Mouse (Mus musculus): ENCODE results near the gene Exoc2.
A peak's percentile ranks its signal among the peaks of the same experiment; 100 is the strongest.

The Exoc2 gene

DNA sequence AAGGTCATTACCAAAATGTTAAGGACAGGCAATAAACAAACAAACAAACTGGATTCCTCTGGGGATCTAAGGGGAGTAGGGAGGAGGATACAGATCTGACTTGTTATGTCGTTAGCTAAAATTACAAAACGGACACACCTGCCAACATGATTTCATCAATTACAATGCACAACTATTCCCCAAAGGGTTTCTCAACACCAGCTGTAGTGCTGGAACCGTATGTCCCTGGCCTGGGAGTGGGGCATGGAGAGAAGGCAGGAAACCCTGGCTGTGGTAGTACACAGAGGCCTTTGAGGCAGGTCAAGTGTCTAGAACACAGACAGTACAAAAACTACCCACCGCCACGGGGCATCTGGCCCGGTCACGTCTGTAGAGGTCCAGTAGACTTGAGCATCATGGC is 164.7 kb downstream of the Exoc2 start:
- no peak for DNase-seq

DNA sequence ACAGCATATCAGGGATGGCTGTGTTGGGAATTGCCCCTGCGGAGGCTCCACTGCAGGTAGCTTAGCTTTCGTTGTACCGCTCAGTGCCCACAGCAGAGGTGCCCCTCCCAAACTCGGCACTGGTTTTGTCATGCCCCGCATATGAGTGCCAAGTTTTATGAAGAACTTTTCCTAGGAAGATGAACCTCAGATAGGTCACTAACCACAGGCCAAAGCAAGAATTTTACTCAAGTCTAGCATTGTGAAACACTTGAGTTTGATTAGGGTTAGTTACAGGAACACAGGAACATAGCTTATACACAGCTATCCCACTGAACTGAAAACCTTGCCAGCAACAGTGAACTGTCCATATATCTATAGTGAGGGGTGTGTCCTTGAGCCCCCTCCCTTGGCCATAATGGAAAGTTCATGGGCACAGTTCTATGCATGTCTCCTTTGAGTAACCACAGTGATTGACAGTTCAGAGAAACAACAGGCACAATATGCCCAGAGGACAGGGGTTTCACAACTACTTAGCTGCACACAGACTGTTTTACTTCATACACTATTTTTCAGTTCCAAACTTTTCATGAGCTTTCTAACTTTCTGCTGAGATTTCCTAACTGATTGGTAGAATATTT is 171.4 kb downstream of the Exoc2 start:
- no peak for DNase-seq

- DNase-seq: peak; percentile 69
These were observed 172.0 kb downstream of the Exoc2 start for GRCm38 (mm10) chr13:30801886-30802285.

DNA sequence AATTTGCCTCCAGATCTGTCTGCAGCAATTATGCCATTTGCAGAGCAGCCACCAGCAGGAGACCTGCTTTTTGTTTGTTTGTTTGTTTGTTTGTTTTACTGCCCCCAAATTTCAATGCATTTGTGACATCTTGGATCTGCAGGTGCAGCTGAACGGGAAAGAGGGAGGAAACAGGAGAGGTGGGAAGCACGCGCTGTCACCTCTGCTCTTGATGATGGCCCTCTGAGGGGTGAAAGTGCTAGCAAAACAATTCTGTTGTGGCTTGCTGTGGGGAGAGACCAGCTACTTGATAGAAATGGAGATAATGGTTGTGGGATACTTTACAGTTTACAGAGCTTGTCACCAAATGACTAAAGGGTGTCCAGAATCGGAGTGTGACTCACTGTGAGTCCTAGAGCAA is 177.9 kb downstream of the Exoc2 start:
- no peak for DNase-seq

- no peak for DNase-seq
These were observed 180.3 kb downstream of the Exoc2 start for GRCm38 (mm10) chr13:30793616-30794015.

DNA sequence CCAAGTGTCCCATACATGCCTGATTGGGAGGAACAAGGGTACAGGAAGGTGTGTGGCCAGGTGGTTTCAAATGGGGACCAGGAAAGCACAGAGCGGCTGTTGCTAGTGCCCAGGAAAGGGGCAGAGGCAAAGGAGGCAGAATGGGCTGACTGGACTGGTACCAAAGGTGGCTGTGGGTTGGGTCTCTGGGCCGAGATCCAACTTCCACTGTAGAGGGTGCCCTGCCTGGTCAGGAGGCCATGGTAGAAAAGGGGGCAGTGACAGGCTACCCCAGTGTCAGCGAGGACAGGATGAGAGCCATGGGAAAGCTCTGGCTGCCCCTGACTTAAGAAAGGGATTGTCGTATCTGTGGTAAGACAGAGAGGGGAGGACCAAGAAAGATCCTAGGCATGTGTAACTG is 180.7 kb downstream of the Exoc2 start:
- no peak for DNase-seq

DNA sequence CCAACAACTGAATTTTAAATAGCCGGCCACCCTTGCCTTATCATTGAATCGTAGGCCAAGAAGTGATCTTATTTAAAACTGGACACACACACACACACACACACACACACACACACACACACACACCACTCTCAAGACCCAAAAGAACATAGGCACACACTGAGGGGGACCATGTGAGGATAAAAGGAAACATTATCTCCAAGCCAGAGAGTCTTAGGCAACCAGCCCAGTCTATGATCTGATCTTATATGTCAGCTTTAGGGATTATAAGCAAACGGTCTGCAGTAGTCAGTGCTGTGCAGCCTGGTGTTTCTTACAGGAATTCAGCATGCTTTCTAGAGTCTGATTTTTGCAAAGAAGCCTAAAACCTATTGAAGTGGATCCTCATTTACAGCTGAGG is 181.2 kb downstream of the Exoc2 start:
- DNase-seq: no peak

DNA sequence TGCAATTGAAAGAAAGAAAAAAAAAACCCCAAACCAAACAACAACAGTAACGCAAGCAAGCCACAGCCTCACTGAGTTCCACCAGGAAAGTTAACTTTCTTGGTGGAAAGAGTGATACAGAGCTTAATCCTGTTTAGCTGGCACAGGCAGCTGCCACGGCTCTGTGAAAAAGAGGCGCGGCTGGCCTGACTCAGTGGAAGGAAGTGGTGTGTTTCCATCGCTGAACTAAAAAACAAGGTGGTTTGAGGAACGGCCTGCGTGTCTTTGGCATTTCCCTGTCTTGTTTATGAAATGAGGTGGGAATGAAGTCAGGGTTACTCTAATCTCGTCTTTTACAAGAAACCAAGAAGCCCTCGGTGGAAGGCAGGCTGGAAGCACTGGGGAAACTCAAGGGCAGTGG is 181.6 kb downstream of the Exoc2 start:
- peak; percentile 68 for DNase-seq

DNA sequence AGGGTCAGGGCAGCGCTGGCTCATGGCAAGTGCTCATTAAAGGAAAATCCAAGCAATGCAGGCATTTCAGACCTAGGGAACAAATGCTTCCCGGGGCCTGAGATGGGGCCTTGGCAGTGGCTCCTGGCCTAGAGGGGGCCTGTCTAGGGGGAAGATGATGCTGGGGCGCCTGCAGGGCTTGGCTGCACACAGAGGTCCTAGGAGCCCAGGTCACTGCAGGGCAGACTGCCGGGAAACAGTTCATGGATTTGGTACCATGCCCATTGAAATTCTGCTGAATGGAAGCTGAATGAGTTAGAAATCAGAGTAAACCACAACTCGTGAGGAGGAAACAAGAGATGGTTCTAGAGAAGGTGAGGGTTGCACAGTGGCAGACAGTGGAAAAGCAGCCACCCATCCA is 183.9 kb downstream of the Exoc2 start:
- DNase-seq: no peak

DNA sequence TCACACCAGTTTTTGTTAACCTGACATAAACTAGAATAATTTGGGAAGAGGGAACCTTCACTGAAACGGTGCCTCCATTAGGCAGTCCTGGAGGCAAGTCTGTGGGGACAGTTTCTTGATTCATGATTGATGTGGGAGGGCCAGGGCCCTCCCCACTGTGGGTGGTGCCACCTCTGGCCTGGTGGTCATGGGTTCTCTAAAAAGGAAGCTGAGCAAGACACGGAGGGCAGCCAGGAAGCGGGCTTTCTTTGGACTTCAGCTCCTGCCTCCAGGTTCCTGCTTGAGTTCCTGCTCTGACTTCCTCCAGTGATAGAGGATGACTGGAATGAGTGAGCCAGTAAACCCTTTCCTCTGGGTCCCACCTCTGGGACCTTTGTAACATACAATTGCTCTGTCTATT is 185.5 kb downstream of the Exoc2 start:
- DNase-seq: no peak

- no peak for DNase-seq
These were observed 185.9 kb downstream of the Exoc2 start for GRCm38 (mm10) chr13:30787960-30788359.

- no peak for DNase-seq
These were observed 186.3 kb downstream of the Exoc2 start for GRCm38 (mm10) chr13:30787556-30787955.

- no peak for DNase-seq
These were observed 186.9 kb downstream of the Exoc2 start for GRCm38 (mm10) chr13:30787036-30787320.

- peak; percentile 71 for DNase-seq
These were observed 187.5 kb downstream of the Exoc2 start for GRCm38 (mm10) chr13:30786235-30787035.

- DNase-seq: no peak
These were observed 188.4 kb downstream of the Exoc2 start for GRCm38 (mm10) chr13:30785423-30786040.

DNA sequence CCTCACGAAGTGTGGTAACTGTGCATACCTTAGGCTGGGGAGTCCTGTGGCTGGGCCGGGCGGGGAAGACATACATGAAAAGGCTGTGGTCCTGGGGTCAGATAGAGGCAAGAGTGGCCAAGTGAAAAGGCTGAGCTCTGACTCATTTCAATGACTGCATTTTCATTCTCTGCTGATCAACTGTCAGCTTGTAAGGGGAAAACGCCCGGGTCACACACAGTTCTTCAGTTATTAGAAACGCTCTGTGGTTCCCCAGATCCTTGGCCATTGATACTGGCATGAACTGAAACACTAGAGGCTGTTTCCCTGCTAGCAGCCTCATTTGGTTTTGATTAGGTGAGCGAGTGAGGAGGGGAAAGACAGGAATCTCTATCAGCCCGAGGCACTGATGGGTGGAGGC is 191.5 kb downstream of the Exoc2 start:
- DNase-seq: no peak

GRCm38 (mm10) chr13:30781905-30782304 is 192.0 kb downstream of the Exoc2 start:
- no peak for DNase-seq

- no peak for DNase-seq
These were observed 196.2 kb downstream of the Exoc2 start for GRCm38 (mm10) chr13:30777678-30778179.

GRCm38 (mm10) chr13:30776021-30776420 is 197.9 kb downstream of the Exoc2 start:
- no peak for DNase-seq

GRCm38 (mm10) chr13:30767477-30768127 is 206.3 kb downstream of the Exoc2 start:
- no peak for DNase-seq

DNA sequence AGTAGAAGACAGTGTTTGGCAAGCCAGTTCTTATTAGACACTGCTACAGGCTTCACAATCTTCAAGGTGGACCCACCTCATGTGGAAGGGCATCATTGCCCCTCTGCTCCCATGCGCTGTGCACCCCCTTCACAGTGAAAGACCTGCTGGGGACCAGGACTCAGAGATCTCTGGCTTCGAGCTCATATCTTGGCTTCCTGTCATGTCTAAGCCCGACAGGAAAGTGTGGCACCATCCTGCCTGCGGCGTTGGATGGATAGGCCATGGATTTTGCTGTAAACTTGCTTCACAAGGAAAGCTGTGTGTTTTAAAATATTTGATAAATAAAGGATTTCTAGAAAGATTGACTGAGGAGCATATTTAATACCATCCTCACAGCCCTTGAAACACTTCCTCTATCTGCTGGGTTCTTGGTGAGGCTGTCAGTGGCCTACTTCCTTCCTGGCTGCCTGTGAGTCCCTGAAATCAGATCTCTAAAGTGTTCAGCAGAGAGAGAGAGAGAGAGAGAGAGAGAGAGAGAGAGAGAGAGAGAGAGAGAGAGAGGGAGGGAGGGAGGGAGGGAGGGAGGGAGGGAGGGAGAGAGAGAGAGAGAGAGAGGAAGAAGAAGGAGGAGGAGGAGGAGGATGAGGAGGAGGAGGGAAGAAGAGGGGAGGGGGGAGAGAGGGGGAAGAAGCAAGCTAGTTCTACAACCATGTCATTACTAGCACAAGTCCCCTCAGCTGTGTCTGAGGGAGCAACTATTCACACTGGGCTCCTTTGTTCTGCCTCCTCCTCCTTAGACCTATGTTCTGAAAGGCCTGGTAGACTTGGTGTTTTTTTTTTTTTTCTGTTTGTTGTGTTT is 207.0 kb downstream of the Exoc2 start:
- DNase-seq: peak; percentile 54

DNA sequence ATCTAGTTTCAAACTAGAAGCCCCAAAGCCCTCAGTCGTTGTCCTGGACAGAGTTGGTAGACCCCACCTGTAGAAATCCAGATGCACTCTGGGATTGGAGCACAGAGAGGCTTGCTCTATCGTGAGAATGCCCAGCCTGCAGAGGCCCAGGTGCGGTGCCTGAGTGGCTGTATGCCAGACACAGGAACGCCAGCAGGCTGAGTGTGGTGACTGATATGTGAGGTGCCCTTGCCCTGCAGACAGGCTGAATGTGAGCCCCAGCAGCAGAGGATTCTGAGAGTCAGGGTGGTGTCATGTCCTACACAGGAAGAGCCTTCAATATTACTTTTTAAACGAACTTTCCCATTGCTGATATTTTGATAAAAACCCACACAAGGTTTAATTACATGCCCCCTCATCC is 208.0 kb downstream of the Exoc2 start:
- peak; percentile 52 for DNase-seq
